Mouse (Mus musculus): ENCODE data around the gene Afdn.
"Not testable (repeated sequence)": the region's sequence is repeated elsewhere in the genome, so short reads cannot be mapped to it uniquely, and the experiment has no call there.

Afdn gene

DNA sequence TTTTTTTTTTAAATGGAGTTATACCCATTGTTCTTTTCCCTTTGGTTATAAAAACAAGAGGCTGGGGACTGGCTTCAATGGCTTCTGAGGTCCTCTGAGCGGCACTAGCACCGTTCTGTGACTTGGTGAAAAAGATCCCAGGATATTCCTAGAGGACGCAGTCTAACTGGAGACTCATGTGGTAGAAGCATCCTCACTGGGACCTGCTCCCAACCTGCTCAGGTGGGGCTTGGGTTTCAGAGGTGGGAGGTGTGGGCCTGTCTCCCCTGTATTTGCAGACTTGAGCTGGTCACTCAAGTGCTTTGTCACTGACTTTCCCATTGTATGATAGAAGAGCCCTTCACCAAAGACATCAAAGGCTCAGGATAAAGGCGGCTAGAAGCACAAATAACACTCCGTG, 20.4 kb upstream of the Afdn start:
- no peak for DNase-seq

DNA sequence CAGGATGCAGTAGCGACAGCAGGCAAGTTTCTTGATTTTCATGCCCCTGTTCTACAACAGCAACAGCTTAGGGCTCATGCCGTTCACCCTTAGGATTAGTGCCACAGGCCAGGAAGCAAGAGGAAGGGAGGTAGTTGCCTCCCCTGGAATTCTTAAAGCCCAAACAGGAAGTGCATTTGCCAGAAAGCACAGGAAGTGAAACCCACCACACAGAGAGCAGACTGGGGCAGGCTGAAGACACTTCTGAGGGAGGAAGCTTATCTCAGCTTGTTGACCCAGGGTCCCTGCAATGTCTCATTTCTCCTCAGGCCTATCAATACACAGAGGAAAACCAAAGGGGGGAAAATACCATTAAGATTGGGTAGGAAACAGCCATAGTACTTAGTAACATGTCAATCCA, 19.5 kb upstream of the Afdn start:
- no peak for DNase-seq

- no peak for DNase-seq
Observed at GRCm38 (mm10) chr17:13741611-13742010, 18.7 kb upstream of the Afdn start.

DNA sequence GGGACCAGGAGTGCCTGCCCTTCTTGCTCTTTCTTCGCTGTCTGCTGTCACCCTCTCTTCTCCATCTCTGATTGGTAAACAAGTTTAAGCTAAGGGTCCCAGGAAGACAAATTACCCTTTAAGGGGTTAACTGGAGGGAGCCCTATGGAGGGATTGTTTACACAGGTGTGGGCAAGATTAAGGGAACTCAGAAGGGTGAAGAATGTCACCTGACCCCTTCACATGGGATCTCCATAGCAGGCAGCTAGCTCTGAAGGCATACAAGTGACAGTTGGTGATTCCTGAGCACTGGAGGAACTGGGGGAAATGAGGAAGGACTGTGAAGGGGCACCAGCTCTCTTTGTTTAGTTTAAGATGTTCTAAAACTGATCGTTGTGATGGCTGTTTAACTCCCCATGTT, 18.0 kb upstream of the Afdn start:
- DNase-seq = no peak

DNA sequence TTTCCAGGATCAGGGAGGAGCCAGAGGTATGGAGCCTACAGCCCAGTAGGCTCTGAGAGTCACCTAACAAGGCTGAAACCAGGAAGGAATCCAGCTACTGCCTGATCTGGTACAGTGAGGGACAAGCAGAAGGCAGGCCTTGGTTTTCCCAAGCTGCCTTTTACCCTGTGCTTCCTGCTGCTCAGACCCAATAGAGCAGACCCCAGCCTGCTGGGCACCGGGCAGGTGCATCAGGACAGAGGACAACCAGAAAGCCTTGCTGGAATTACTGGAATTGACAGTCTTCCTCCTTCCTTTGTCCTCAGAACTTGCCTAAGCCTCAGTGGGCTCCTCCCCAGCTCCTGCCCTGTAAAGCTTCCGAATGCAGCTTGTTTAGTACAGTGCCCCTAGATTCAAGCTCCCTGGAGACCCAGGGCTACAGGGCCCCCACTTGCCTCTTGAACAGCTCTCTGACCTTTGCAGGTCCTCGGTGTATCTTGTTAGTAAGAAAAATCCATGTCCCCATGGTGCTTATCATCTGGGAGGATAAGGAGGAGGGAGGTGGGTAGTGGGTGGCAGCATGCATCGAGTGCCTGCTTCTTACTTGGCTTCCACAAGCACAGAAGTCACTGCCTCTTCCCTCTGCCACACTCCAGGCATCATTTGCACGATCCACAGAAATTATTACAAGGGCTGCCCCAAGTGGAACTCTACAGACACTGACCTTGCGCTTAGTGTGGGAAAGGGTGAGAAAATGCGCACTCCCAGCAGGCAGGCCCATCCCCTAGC, 17.2 kb upstream of the Afdn start:
- DNase-seq = no peak

- no peak for DNase-seq
Observed at GRCm38 (mm10) chr17:13743709-13744079, 16.6 kb upstream of the Afdn start.

DNA sequence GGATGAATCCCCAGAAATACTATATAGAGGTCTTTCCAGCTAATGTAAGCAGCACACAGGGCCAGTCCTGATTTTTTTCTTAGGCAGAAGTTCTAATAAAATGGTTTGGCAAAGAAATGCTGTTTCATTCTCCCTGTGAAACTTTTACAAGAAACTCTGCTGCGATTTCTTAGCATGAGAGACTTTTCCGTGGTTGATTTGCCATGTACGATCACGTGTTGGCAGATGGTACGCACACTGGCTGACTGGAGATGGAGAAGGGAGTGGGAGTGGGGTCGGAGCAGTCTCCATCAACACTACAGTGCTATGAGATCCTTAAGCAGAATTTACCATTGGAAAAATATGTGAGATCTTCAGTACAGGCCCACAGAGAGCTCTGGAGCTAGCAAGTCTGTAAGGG, 16.1 kb upstream of the Afdn start:
- DNase-seq = no peak

- peak; percentile 59 for DNase-seq
Observed at GRCm38 (mm10) chr17:13744824-13745223, 15.5 kb upstream of the Afdn start.

GRCm38 (mm10) chr17:13745373-13745772, 15.0 kb upstream of the Afdn start:
- DNase-seq = no peak

DNA sequence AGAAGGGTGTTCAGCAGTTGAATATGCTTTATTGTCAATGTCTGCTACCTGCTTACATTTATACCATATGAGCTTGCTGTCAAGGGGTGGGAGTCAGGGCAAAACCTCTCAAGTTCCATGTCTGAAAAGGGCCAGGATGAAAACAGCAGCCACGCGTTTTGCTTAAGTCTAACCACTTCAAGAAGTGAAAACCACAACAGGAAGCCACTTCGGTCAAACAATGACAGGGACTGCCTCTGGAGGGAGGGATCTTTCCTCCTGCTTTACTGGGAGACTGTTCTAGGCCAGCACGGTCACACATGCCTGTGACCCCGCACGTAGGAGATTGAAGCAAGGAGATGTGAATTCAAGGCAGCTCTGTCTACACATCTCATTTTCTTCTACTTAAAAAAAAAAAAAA, 14.0 kb upstream of the Afdn start:
- no peak for DNase-seq

GRCm38 (mm10) chr17:13747681-13748080, 12.7 kb upstream of the Afdn start:
- no peak for DNase-seq

DNA sequence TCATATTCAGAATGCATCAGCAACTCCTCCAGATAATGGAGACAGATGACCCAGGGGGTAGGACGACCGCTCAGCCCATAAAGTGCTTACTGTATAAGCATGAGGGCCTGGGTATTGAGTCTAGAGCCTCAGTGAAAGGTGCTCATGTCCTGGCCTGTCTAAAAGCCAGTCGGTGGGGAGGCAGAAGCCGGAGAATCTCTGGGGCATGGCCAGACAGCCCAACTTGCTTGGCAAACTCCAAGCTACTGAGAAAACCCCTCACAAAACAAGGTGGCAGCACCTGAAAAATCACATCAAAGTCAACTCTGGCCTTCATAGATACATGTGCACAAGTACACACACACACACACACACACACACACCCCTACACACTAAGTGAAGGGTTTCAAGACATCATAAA, 11.3 kb upstream of the Afdn start:
- no peak for DNase-seq

GRCm38 (mm10) chr17:13753918-13754317, 6.4 kb upstream of the Afdn start:
- no peak for DNase-seq

DNA sequence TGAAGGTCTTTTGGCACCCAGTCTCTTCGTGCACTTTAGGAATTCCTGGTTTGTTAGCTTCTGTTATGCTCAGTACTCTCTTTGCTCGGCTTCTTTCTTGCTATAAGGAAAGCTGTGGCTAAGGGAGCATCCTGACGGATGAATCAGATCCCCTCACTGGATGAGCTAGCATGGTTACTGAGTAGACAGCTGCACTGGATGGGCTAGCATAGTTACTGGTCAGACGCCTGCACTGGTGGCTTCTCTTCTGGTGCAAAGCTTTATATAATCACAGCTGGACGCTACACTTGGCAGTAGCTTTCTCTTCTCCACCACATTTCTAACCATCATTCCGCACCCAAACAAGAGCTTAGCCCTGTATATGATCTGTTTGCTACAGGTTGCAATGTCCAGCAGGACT, 5.4 kb upstream of the Afdn start:
- no peak for DNase-seq

DNA sequence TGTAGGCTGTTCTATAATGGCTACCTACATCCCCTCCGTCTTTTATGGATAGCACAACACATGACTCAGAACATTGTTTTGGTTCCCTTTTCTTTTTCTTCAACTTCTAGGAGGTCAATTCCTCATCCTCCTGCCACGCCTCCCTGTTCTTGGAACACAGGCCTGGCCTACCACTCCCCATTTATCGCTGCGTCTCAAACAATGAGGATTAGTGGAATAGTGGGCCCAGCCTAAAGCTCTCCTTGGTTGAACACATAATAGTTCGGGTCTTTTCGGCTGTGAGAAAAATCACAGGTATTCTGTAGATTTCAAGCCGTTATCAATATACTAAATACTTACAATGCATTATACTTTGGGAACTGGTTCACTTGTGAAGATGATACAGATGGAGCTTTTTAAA, 1.8 kb upstream of the Afdn start:
- DNase-seq = no peak

DNA sequence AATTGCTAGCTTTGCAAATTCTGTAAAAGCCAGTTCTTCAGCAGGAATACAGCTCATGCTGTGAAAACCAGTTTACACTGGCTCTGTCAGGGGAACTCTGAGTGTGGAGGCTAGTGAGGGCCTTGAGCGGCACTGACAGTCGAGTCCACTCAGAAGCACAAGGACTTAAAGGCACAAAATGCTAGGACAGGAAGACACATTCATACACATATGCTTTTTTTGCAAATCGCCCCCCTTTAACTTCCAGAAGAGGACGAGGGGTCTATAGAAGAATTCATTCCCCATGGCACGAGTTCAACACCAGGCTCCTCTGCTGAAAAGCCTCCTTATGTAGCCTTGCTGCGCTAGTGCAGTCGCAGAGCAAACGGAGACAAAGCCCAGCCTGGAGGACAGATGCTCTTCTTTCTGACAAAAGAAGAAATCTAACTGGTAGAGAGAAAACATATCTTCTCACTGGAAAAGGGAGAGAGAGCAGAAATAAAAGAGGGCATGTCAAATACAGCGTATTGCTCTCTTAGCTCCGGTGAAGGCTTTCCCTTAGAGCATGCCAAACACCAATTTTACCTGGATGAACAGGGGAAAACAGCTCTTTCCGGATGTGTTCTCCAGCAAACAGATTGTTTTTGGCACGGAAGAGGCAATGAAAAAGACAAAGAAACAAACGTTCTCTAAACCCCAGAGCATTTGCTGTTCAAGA, 1.0 kb upstream of the Afdn start:
- DNase-seq = peak; percentile 64

GRCm38 (mm10) chr17:13760675-13761178, 388 bp downstream of the Afdn start:
- DNase-seq = peak; percentile 49

DNA sequence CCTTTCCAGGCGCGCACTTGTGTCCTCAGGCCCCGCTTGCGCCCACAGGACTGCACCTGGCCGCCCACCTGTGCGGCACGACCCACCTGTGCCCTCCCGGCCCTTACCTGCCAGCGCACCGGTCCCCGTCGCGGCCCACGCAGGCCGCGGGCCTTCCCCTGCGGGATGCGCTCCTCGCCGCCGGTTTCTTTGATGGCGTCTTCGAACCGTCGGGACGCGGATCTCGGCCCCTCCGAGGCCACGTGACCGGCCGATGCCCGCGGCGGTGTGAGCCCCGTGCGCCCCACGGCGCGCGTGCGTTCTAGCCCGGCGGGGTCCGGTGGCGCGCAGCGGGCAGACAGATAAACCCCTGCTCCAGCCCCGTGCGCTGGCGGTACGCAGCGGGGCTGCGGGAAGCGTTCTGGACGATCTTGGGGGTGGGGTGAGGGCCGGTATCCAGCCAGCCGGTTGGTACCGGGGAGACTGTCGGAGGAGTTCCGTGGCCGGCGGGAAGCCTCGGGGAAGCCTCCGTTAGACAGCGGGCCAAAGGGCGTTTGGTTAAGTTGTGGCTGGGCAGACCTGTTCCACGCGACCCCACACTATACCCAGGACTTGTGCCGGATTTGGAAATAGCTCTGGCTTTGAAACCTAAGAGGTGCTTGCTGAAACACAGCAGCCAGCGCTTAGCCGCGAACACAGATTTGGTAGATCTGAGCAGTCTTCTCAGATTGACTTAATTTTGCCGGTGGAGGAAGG, 1.0 kb downstream of the Afdn start, which contains the start of gene Tcte2:
Gene Tcte2, minus strand, starts transcription at position 647 of the 735 bp plus-strand sequence.
- peak; percentile 70 for DNase-seq

- no peak for DNase-seq
Observed at GRCm38 (mm10) chr17:13763819-13764218, 3.5 kb downstream of the Afdn start.

GRCm38 (mm10) chr17:13764911-13765310, 4.6 kb downstream of the Afdn start:
- not testable (repeated sequence) for DNase-seq

GRCm38 (mm10) chr17:13768531-13768930, 8.2 kb downstream of the Afdn start:
- DNase-seq = no peak

- no peak for DNase-seq
Observed at GRCm38 (mm10) chr17:13769256-13769655, 8.9 kb downstream of the Afdn start.

GRCm38 (mm10) chr17:13777676-13778075, 17.3 kb downstream of the Afdn start:
- DNase-seq = no peak

- no peak for DNase-seq
Observed at GRCm38 (mm10) chr17:13778865-13779264, 18.5 kb downstream of the Afdn start.

Measured in cerebellum, adult 9-10 months (tissue).